Mouse (Mus musculus): ENCODE results near the gene Pcsk6.

DNA sequence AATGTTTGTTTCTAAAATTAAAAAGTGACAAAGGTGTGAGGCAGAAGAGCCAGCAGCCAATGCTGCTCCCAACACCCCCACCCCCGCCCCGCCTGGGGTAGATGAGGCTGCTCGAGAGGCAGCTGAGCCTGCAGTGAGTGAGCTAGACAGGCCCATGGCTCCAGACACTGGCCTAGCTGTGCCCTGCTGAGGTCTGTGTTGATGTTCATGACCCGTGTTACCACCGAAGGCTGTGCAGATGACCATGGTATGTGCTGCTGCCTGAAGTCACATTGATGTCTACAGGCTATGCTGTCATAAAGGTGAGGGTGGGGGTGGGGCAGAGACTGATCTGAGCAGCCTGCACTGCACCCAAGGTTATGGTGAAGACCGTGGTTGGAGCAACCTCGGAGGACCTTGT, 237.3 kb downstream of the Pcsk6 start:
- no peak for TF ChIP-seq CTCF (IDR thresholded peaks at IDR 0.05; ENCODE audit: low read depth)
- TF ChIP-seq EP300 (optimal IDR thresholded peaks at IDR 0.05): no peak
